Mouse (Mus musculus): ENCODE results near the gene Slco1c1. TPM values are rescaled to one million over a fixed set of nuclear protein-coding genes. Genes with fewer than 3 reads are reported as not detected.

Gene Slco1c1
- 1.5 and 2.1 TPM in 2 replicates for polyA plus RNA-seq (2014; fragmentation: Nextera tagmentation; extraction: Ambion mirVana)

DNA sequence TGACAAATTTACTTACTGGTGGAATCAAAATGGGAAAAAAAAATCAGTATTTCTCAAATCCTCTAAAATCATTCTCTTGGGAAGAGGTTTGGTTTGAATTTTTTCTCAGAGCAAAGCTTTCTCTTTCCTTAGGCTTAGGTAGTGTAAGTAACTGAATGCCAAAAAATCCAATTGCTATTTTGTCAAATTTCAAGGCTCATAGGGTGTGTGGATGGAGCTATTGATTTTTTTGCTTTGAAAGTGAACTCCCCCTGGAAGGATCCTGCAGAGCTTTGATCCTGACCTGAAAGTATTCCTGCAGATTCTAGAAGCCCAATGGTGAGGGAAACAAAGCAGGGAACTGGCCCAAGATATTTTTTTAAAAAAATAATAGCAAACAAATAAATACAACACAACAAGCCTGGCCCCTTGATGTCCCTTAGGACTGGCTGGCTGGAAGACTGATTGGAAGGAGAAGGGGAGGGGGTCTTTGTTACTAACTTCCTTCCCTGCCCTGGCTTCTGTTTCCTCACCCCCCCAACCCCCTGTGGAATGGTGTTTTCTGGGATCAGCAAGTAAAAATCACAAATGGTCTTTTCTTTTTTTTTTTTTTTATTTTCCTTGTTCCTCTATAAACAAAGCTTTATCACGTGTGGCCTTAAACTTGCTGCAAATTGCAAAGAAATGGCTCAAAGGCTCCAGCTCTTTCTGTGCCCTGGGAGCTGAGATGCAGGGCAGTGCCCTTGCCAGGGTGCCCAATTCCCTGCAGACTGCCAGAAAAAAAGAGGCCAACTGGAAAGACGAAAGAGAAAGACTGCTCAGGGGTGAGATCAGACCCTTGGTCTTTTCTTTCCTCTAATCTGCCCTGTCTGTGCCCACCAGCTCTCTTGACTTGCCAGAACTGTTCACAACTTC lies at the start of gene Slco1c1:
Gene Slco1c1, plus strand, starts transcription at position 622 of the 894 bp plus-strand sequence.
- H3K9me3 ChIP-seq (ENCODE audit: control insufficient read depth, low read length): no peaks in the 10 kb centered on the region
- no peak for DNase-seq (ENCODE audit: low spot score, missing footprints)
- H3K9ac ChIP-seq (ENCODE audit: low read length): no peak within 1 kb of the TSS
- no peak within 1 kb of the TSS for H3K4me2 ChIP-seq
- no peak within 1 kb of the TSS for H3K27ac ChIP-seq (ENCODE audit: low read depth, low read length)
- no peaks in the 10 kb centered on the region for H3K36me3 ChIP-seq (ENCODE audit: control insufficient read depth, insufficient read depth, low read length)
- H3K4me1 ChIP-seq (ENCODE audit: control insufficient read depth, insufficient read depth, low read length): 0 out of 2 replicates have a peak, but pooled peaks cover 2% of the 10 kb centered on the region
- no peaks in the 10 kb centered on the region for H3K27me3 ChIP-seq (ENCODE audit: control insufficient read depth, insufficient read depth, low read length)
- 63% methylated on average over 2 of the region's 2 CpGs for WGBS
- no peak for ATAC-seq (ENCODE audit: low FRiP score)
- H3K4me3 ChIP-seq (ENCODE audit: low read depth, low read length): no peak within 1 kb of the TSS

DNA sequence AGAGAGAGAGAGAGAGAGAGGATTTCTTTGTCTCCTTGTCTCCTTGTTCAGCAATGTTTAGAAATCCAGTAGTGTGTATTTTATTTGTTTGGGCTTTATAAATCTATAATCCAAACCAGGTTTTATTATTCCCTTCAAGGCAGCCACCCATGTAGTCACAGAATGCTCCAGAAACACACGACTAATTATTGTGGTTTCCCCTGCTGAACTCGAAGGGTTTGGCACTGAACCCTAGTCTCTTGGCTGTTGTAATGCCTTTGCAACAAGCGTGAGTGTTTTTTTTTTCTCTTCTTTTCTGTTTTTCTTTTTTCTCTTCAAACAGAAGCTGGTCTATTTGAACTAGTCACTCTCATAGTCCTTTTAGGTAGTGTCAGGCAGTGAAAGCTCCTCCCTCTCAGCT lies 49.5 kb upstream of the Slco1c1 start:
- Histone ChIP-seq H3K4me1 (ENCODE audit: control insufficient read depth, insufficient read depth, low read length) (no peaks in the 10 kb centered on the region), H3K9ac (ENCODE audit: low read length) (no peak overlapping the region), H3K4me2 (no peak overlapping the region), H3K27ac (ENCODE audit: low read depth, low read length) (no peak overlapping the region), H3K36me3 (ENCODE audit: control insufficient read depth, insufficient read depth, low read length) (no peaks in the 10 kb centered on the region), H3K4me3 (ENCODE audit: low read depth, low read length) (no peak overlapping the region), H3K9me3 (ENCODE audit: control insufficient read depth, low read length) (no peaks in the 10 kb centered on the region), H3K27me3 (ENCODE audit: control insufficient read depth, insufficient read depth, low read length) (no peaks in the 10 kb centered on the region)
- ATAC-seq (ENCODE audit: low FRiP score): no peak
- peak; percentile 37 for DNase-seq (ENCODE audit: low spot score, missing footprints)
- 74% methylated on average over 3 of the region's 3 CpGs for WGBS

DNA sequence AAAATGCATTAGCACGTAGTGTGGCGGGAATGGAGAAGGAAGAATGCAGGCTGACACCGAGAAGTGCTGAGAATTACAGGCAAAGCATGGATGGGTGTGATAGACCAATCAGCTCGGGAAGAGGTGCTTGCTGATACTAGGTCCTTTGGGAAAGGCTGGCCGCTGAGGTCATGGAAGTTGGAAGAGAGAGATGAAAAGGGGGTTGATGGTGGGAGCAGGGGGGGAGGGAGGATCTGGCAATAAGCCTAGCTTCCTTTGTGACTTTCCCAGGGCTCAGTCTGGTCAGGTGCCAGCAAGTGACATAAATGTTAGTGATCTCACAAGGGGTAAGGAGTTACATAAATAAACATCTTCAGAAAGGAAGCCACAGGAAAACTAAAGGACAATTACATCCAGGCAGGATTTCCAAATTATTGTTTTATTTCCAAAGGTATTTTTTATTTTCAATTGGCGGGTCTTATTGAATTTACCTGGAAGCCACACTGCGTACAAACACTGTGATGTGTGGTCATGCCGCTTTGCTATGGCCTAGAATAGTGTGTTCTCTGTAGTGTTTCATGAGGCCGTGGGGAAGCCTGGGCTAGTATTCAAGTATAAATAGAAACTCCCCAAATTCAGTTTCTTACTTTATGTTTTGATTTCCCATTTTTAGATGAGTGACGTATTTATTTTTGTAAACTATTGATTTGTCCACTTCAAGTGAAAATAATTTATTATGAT lies 38.7 kb upstream of the Slco1c1 start:
- H3K36me3 ChIP-seq (ENCODE audit: control insufficient read depth, insufficient read depth, low read length): no peaks in the 10 kb centered on the region
- no peak overlapping the region for H3K4me3 ChIP-seq (ENCODE audit: low read depth, low read length)
- DNase-seq (ENCODE audit: low spot score, missing footprints): peak; percentile 76

DNA sequence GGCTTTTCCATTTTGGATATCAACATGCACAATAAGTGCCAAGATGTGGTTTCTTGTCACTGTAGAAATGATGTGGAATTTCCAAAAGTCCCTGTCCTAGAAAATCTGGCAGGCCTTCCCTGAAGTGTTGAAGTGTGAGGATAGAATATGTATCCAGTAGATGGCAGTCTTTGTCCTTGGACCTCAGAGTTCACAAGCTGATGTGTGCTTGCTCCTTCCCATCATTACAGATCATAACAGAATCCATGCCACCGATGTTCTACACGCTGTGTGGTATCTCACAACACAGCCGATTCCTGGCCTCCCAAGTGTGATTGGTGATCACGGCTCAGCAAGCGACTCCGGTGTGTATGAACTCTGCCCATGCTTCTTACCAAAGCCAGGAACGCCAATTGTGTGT lies 36.9 kb upstream of the Slco1c1 start:
- no peaks in the 10 kb centered on the region for H3K9me3 ChIP-seq (ENCODE audit: control insufficient read depth, low read length)
- no peak overlapping the region for H3K9ac ChIP-seq (ENCODE audit: low read length)
- WGBS: 71% methylated on average over 7 of the region's 7 CpGs
- no peaks in the 10 kb centered on the region for H3K4me1 ChIP-seq (ENCODE audit: control insufficient read depth, insufficient read depth, low read length)
- peak; percentile 61 for ATAC-seq (ENCODE audit: low FRiP score)
- no peak overlapping the region for H3K27ac ChIP-seq (ENCODE audit: low read depth, low read length)
- no peak overlapping the region for H3K4me2 ChIP-seq
- DNase-seq (ENCODE audit: low spot score, missing footprints): peak; percentile 85
- H3K4me3 ChIP-seq (ENCODE audit: low read depth, low read length): no peak overlapping the region
- no peaks in the 10 kb centered on the region for H3K36me3 ChIP-seq (ENCODE audit: control insufficient read depth, insufficient read depth, low read length)
- no peaks in the 10 kb centered on the region for H3K27me3 ChIP-seq (ENCODE audit: control insufficient read depth, insufficient read depth, low read length)

More for the DNA sequence above, 38.7 kb upstream of the Slco1c1 start:
- Histone ChIP-seq H3K4me1 (ENCODE audit: control insufficient read depth, insufficient read depth, low read length) (no peaks in the 10 kb centered on the region), H3K4me2 (no peak overlapping the region), H3K9ac (ENCODE audit: low read length) (no peak overlapping the region), H3K9me3 (ENCODE audit: control insufficient read depth, low read length) (no peaks in the 10 kb centered on the region), H3K27ac (ENCODE audit: low read depth, low read length) (no peak overlapping the region), H3K27me3 (ENCODE audit: control insufficient read depth, insufficient read depth, low read length) (no peaks in the 10 kb centered on the region)
- ATAC-seq (ENCODE audit: low FRiP score): peak; percentile 15; the same call in 1 of the 2 replicates
- 68% methylated on average over 10 of the region's 10 CpGs for WGBS

DNA sequence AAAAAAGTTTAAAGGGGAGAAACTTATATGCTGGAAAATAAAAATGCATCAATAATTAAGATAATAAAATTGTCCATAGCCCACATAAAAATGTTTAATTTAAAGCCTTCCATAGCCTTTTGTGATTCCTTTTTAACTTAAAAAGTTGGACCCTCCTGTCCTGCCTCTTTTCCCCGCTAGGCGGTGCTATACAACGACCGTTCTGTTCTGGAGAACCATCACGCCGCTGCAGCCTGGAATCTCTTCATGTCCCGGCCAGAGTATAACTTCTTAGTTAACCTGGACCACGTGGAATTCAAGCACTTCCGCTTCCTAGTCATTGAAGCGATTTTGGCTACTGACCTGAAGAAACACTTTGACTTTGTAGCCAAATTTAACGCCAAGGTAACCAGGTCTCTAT lies 35.5 kb upstream of the Slco1c1 start:
- ATAC-seq (ENCODE audit: low FRiP score) (peak; percentile 71; the same call in 1 of the 2 replicates), DNase-seq (ENCODE audit: low spot score, missing footprints) (peak; percentile 98)
- no peak overlapping the region for H3K4me3 ChIP-seq (ENCODE audit: low read depth, low read length)
- no peak overlapping the region for H3K27ac ChIP-seq (ENCODE audit: low read depth, low read length)
- H3K36me3 ChIP-seq (ENCODE audit: control insufficient read depth, insufficient read depth, low read length): no peaks in the 10 kb centered on the region
- 17% methylated on average over 11 of the region's 11 CpGs for WGBS
- no peaks in the 10 kb centered on the region for H3K9me3 ChIP-seq (ENCODE audit: control insufficient read depth, low read length)
- no peaks in the 10 kb centered on the region for H3K27me3 ChIP-seq (ENCODE audit: control insufficient read depth, insufficient read depth, low read length)
- no peak overlapping the region for H3K9ac ChIP-seq (ENCODE audit: low read length)
- H3K4me2 ChIP-seq: no peak overlapping the region
- H3K4me1 ChIP-seq (ENCODE audit: control insufficient read depth, insufficient read depth, low read length): no peaks in the 10 kb centered on the region

DNA sequence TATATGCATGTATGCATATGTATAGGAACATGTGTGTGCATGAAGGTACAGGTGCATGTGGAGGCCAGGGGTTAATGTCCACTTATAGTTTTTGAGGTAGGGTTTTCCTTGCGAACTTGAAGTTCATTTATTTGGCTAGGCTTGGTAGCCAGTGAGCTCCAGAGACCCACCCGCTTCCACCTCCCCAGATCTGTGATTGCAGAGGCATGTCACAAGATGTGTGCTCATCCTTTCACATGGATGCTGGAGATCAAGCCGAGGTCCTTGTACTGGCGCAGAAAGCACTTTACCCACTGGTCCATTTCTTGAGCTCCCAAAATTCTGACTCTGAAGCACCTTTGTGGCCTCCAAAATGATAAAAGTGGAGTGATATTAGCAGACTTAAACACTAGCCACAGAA lies 29.3 kb upstream of the Slco1c1 start:
- Histone ChIP-seq H3K36me3 (ENCODE audit: control insufficient read depth, insufficient read depth, low read length) (no peaks in the 10 kb centered on the region), H3K27me3 (ENCODE audit: control insufficient read depth, insufficient read depth, low read length) (no peaks in the 10 kb centered on the region), H3K4me1 (ENCODE audit: control insufficient read depth, insufficient read depth, low read length) (peaks cover 15% of the 10 kb centered on the region), H3K9me3 (ENCODE audit: control insufficient read depth, low read length) (no peaks in the 10 kb centered on the region), H3K4me2 (no peak overlapping the region), H3K4me3 (ENCODE audit: low read depth, low read length) (no peak overlapping the region), H3K9ac (ENCODE audit: low read length) (no peak overlapping the region), H3K27ac (ENCODE audit: low read depth, low read length) (peak overlapping the region; percentile 30; the same call in 1 of the 2 replicates)
- DNase-seq (ENCODE audit: low spot score, missing footprints): no peak
- ATAC-seq (ENCODE audit: low FRiP score): peak; percentile 10; the same call in 1 of the 2 replicates
- 57% methylated on average over 4 of the region's 4 CpGs for WGBS

DNA sequence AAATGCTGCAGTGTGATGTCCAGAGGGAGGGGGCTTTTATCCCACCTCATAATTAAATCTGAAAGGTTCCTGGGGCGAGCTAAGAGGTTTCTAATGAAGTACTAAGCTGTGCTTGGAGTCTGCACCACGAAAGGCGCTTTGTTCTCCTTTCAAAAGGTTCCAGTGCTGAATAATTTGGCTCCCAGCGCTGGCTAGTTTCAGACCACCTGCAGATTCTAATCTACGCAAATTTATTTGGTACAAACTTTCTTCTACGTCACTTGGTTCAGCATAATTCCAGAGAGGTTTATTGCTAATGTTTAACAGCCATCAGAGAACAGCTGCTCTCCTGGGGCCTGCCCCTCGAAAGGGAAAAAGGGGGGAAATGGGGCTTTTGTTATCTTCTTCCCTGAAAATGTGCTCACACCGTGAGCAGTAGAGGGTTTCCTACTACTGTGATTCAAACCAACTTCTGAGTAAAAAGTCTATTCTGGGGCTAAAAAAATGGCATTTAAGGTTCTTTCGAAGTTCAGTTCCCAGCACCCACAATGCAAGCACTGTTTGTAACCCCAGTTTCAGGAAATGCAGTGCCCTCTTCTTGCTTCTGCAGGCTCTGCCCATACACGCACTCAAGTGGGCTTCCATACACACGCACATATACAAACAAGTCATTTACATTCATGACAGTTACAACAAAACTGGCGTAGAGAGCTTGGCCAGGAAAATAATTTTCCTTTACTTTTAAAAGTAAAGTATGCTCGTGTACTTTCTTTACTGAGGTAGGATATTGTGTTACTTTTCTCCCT lies 28.3 kb upstream of the Slco1c1 start:
- no peak overlapping the region for H3K4me3 ChIP-seq (ENCODE audit: low read depth, low read length)
- H3K9ac ChIP-seq (ENCODE audit: low read length): no peak overlapping the region
- no peaks in the 10 kb centered on the region for H3K36me3 ChIP-seq (ENCODE audit: control insufficient read depth, insufficient read depth, low read length)
- no peaks in the 10 kb centered on the region for H3K9me3 ChIP-seq (ENCODE audit: control insufficient read depth, low read length)
- ATAC-seq (ENCODE audit: low FRiP score) (peak; percentile 95), DNase-seq (ENCODE audit: low spot score, missing footprints) (peak; percentile 93)
- 9% methylated on average over 13 of the region's 13 CpGs for WGBS
- H3K4me2 ChIP-seq: no peak overlapping the region
- H3K4me1 ChIP-seq (ENCODE audit: control insufficient read depth, insufficient read depth, low read length): peaks cover 15% of the 10 kb centered on the region
- H3K27me3 ChIP-seq (ENCODE audit: control insufficient read depth, insufficient read depth, low read length): no peaks in the 10 kb centered on the region
- peak overlapping the region; percentile 64 for H3K27ac ChIP-seq (ENCODE audit: low read depth, low read length)

DNA sequence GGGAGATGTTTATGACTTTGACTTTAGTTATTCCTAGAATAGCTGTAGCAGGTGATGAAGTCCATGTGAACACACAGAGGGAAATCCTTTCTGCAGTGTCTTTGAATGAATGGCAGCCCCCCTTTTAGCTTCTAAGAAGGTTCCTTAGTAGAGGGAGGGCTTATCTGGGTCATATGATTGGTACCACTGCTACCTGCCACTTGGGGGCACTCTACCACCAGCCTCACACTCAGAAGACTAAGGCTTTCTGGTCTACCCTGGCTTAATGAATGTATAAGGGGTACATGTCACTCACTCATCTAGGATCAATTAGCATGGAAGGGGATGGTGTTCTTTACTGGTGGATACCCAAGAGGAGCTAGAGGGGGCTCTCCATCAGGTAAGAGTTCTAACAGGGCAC lies 24.7 kb upstream of the Slco1c1 start:
- no peak overlapping the region for H3K4me3 ChIP-seq (ENCODE audit: low read depth, low read length)
- H3K36me3 ChIP-seq (ENCODE audit: control insufficient read depth, insufficient read depth, low read length): no peaks in the 10 kb centered on the region
- no peak overlapping the region for H3K27ac ChIP-seq (ENCODE audit: low read depth, low read length)
- H3K9me3 ChIP-seq (ENCODE audit: control insufficient read depth, low read length): no peaks in the 10 kb centered on the region
- H3K9ac ChIP-seq (ENCODE audit: low read length): no peak overlapping the region
- peaks cover 15% of the 10 kb centered on the region for H3K4me1 ChIP-seq (ENCODE audit: control insufficient read depth, insufficient read depth, low read length)
- no peak overlapping the region for H3K4me2 ChIP-seq
- no peak for ATAC-seq (ENCODE audit: low FRiP score)
- no peaks in the 10 kb centered on the region for H3K27me3 ChIP-seq (ENCODE audit: control insufficient read depth, insufficient read depth, low read length)
- DNase-seq (ENCODE audit: low spot score, missing footprints): no peak
